Mouse (Mus musculus) erythroblast, embryonic 14.5 days (primary cell): ENCODE data around the gene Zc3h14.

ENCODE experiments used
- GATA1 ChIP-seq: IDR thresholded peaks from 2 replicates; pipeline ENCODE4 v1.6.1; 2012; ENCODE audit warnings: low read length, inconsistent platforms, mixed read lengths
- TAL1 ChIP-seq: IDR thresholded peaks from 3 replicates; pipeline ENCODE4 v1.6.1; 2012; ENCODE audit warnings: low read length, inconsistent platforms, mixed read lengths

GRCm38 (mm10) chr12:98831122-98831521 lies 84.4 kb downstream of the Zc3h14 start:
- TF ChIP-seq TAL1 (no peak), GATA1 (no peak)
